Mouse (Mus musculus) heart, embryonic 12.5 days (tissue): ENCODE measurements around the gene BC005561. TPM values are rescaled to one million over a fixed set of nuclear protein-coding genes. Genes with fewer than 3 reads are reported as not detected.

Source experiments
- ATAC-seq: fragments of 200-750 bp; cut with Nextera tagmentation; 2 replicates; pipeline ENCODE4 v1.8.0; 2017; ENCODE audit warnings: moderate TSS enrichment, moderate library complexity; ENCODE audit not compliant: insufficient number of reproducible peaks, low FRiP score
- H3K27ac ChIP-seq: fragments of 300-500 bp; sonication (generic); 2 replicates; pipeline ENCODE4 v1.5.1; 2016; ENCODE audit warnings: mild to moderate bottlenecking, moderate library complexity; ENCODE audit not compliant: poor library complexity, severe bottlenecking
- H3K27me3 ChIP-seq: fragments of 300-500 bp; sonication (generic); replicated peaks from 2 replicates; pipeline ENCODE4 v1.6.1; 2016; ENCODE audit warnings: mild to moderate bottlenecking, moderate library complexity
- H3K36me3 ChIP-seq: fragments of 300-500 bp; sonication (generic); 2 replicates; pipeline ENCODE4 v1.6.1; 2016; ENCODE audit warnings: mild to moderate bottlenecking, moderate library complexity
- H3K4me1 ChIP-seq: fragments of 300-500 bp; sonication (generic); replicated peaks from 2 replicates; pipeline ENCODE4 v1.6.1; 2016; ENCODE audit warnings: mild to moderate bottlenecking
- H3K4me2 ChIP-seq: fragments of 300-500 bp; sonication (generic); 2 replicates; pipeline ENCODE4 v1.6.1; 2016; ENCODE audit warnings: mild to moderate bottlenecking, moderate library complexity
- H3K4me3 ChIP-seq: fragments of 300-500 bp; sonication (generic); 2 replicates; pipeline ENCODE4 v1.5.1; 2016; ENCODE audit warnings: mild to moderate bottlenecking
- H3K9ac ChIP-seq: fragments of 300-500 bp; sonication (generic); 2 replicates; pipeline ENCODE4 v1.6.1; 2016; ENCODE audit warnings: mild to moderate bottlenecking, moderate library complexity
- H3K9me3 ChIP-seq: fragments of 300-500 bp; sonication (generic); replicated peaks from 2 replicates; pipeline ENCODE4 v1.6.1; 2016; ENCODE audit warnings: mild to moderate bottlenecking, moderate library complexity
- WGBS: fragments of 180-500 bp; shearing (Covaris S2); methylation state at CpG from one replicate; pipeline ENCODE4 v1.1.7; 2016; 5-methylcytosine and 5-hydroxymethylcytosine counted together
- polyA plus RNA-seq: library from polyadenylated mRNA; unstranded; fragments of >200 nt; fragmentation: Nextera tagmentation; extraction: Ambion mirVana; gene quantifications from 2 replicates; pipeline ENCODE4 v1.2.1, GENCODE M21; 2016

BC005561 gene
- 8.4 and 8.6 TPM in 2 replicates for polyA plus RNA-seq

- peak within 1 kb of the TSS; percentile 83 for H3K4me2 ChIP-seq
- H3K4me3 ChIP-seq, result peak within 1 kb of the TSS; percentile 79
- ATAC-seq, result peak; percentile 92
- H3K4me1 ChIP-seq, result peaks cover 10% of the 10 kb centered on the region
- H3K9me3 ChIP-seq, result no peaks in the 10 kb centered on the region
- WGBS, result under 1% methylated on average over 44 of the region's 83 CpGs
- H3K27me3 ChIP-seq, result no peaks in the 10 kb centered on the region
- peak within 1 kb of the TSS; percentile 86 for H3K9ac ChIP-seq
- peak within 1 kb of the TSS; percentile 89 for H3K27ac ChIP-seq
- peaks cover 22% of the 10 kb centered on the region for H3K36me3 ChIP-seq
These were observed at the start of gene BC005561 for GRCm38 (mm10) chr5:104508195-104508891. TSS of gene BC005561 (plus strand) at chr5:104508352.

- Histone ChIP-seq H3K9ac (peak within 1 kb of the TSS; percentile 97), H3K4me1 (peaks cover 13% of the 10 kb centered on the region), H3K4me2 (peak within 1 kb of the TSS; percentile 88), H3K9me3 (no peaks in the 10 kb centered on the region), H3K27me3 (no peaks in the 10 kb centered on the region), H3K36me3 (peaks cover 9% of the 10 kb centered on the region; the same call in 1 of the 2 replicates), H3K4me3 (peak within 1 kb of the TSS; percentile 89), H3K27ac (peak within 1 kb of the TSS; percentile 91)
- ATAC-seq, result peak; percentile 91
- WGBS, result 10% methylated on average over 46 of the region's 46 CpGs
These were observed 49.1 kb upstream of the BC005561 start, which contains the start of gene Pkd2 for GRCm38 (mm10) chr5:104458832-104459705. TSS of gene Pkd2 (plus strand) at chr5:104459450.

DNA sequence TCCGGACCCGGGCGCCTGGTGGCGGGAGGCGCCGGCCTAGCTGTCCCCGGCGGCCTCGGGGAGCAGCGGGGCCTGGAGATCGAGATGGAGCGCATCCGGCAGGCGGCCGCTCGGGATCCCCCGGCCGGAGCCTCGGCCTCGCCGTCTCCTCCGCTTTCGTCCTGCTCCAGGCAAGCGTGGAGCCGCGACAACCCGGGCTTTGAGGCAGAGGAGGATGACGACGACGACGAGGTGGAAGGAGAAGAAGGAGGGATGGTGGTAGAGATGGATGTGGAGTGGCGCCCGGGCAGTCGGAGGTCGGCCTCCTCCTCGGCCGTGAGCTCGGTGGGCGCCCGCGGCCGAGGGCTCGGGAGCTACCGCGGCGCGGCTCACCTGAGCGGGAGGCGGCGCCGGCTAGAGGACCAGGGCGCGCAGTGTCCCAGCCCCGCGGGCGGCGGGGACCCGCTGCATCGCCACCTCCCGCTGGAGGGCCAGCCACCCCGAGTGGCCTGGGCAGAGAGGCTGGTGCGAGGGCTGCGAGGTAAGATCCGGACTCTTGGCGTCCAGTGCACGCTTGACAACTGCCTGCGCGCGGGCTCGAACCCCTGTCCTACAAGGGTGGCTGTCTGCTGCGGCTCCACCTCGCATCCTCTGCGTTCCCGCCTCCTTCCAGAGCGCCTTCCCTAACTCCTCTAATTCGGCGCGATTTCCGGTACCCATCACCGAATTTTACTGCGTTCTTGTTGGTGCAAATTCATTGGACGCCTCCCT is 48.3 kb upstream of the BC005561 start:
- peaks cover 13% of the 10 kb centered on the region for H3K4me1 ChIP-seq
- peak overlapping the region; percentile 91 for H3K27ac ChIP-seq
- no peaks in the 10 kb centered on the region for H3K9me3 ChIP-seq
- H3K4me3 ChIP-seq, result peak overlapping the region; percentile 89
- peaks cover 13% of the 10 kb centered on the region; the same call in 1 of the 2 replicates for H3K36me3 ChIP-seq
- ATAC-seq, result peak; percentile 80
- peak overlapping the region; percentile 97 for H3K9ac ChIP-seq
- no peaks in the 10 kb centered on the region for H3K27me3 ChIP-seq
- peak overlapping the region; percentile 88 for H3K4me2 ChIP-seq
- WGBS, result under 1% methylated on average over 74 of the region's 82 CpGs

- no peak for ATAC-seq
- H3K4me3 ChIP-seq, result peak overlapping the region; percentile 89
- H3K4me2 ChIP-seq, result peak overlapping the region; percentile 88
- no peaks in the 10 kb centered on the region for H3K27me3 ChIP-seq
- peaks cover 13% of the 10 kb centered on the region for H3K4me1 ChIP-seq
- H3K27ac ChIP-seq, result peak overlapping the region; percentile 91
- no peaks in the 10 kb centered on the region for H3K9me3 ChIP-seq
- peak overlapping the region; percentile 97 for H3K9ac ChIP-seq
- peaks cover 19% of the 10 kb centered on the region for H3K36me3 ChIP-seq
- WGBS, result 36% methylated on average over 3 of the region's 3 CpGs
These were observed 47.7 kb upstream of the BC005561 start for GRCm38 (mm10) chr5:104460456-104460838.

GRCm38 (mm10) chr5:104460856-104461255 is 47.3 kb upstream of the BC005561 start:
- Histone ChIP-seq H3K27ac (no peak overlapping the region), H3K36me3 (peaks cover 23% of the 10 kb centered on the region), H3K4me2 (peak overlapping the region; percentile 88), H3K4me3 (peak overlapping the region; percentile 89), H3K4me1 (peaks cover 13% of the 10 kb centered on the region), H3K9me3 (no peaks in the 10 kb centered on the region), H3K27me3 (no peaks in the 10 kb centered on the region), H3K9ac (peak overlapping the region; percentile 97; the same call in 1 of the 2 replicates)
- WGBS, result 53% methylated on average over 6 of the region's 7 CpGs
- ATAC-seq, result no peak

DNA sequence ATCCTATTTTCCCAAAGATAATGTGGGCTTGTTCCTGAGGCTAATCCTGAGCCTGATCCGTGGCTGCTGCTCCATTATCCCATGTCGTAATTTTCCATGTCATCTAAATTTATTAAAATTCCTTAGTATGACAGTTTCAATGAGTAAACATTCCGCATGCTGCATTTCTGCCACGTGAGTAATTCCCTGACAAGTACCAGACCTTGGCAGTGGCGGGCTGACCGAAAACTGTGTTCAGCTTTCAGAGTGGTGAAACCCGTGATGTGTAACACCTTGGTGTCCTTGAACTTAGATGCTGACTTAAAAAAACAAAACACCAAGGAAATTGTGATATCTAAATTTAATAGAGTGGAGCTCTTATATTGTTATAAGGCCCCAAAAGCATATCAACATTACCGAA is 42.9 kb upstream of the BC005561 start:
- ATAC-seq, result no peak
- no peaks in the 10 kb centered on the region for H3K9me3 ChIP-seq
- WGBS, result 78% methylated on average over 8 of the region's 8 CpGs
- no peak overlapping the region for H3K27ac ChIP-seq
- peaks cover 51% of the 10 kb centered on the region for H3K36me3 ChIP-seq
- H3K4me2 ChIP-seq, result no peak overlapping the region
- H3K27me3 ChIP-seq, result no peaks in the 10 kb centered on the region
- H3K9ac ChIP-seq, result no peak overlapping the region
- peaks cover 7% of the 10 kb centered on the region for H3K4me1 ChIP-seq
- no peak overlapping the region for H3K4me3 ChIP-seq

GRCm38 (mm10) chr5:104465731-104466130 is 42.4 kb upstream of the BC005561 start:
- Histone ChIP-seq H3K4me3 (no peak overlapping the region), H3K9ac (no peak overlapping the region), H3K36me3 (peaks cover 54% of the 10 kb centered on the region), H3K27me3 (no peaks in the 10 kb centered on the region), H3K27ac (no peak overlapping the region), H3K4me2 (no peak overlapping the region), H3K4me1 (peaks cover 4% of the 10 kb centered on the region), H3K9me3 (no peaks in the 10 kb centered on the region)
- WGBS, result 88% methylated on average over 12 of the region's 12 CpGs
- ATAC-seq, result no peak

DNA sequence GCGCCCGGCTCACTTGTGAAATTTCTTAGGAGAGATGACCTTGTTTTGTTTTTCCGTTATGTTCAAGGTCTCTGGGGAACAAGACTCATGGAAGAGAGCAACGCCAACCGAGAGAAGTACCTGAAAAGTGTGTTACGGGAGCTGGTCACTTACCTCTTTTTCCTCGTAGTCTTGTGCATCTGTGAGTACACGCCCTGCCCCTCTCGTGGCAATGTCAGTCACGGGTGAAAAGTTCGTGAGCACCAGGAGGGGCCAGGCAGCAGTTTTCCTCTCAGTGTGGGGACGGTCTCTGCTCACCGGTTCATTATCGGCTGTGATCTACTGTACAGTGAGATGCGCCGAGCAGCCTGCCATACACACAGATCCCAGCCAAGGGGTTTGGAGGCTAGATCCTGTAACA is 41.3 kb upstream of the BC005561 start:
- Histone ChIP-seq H3K9me3 (no peaks in the 10 kb centered on the region), H3K9ac (no peak overlapping the region), H3K4me1 (no peaks in the 10 kb centered on the region), H3K27ac (no peak overlapping the region), H3K4me3 (no peak overlapping the region), H3K27me3 (no peaks in the 10 kb centered on the region), H3K4me2 (no peak overlapping the region), H3K36me3 (peaks cover 63% of the 10 kb centered on the region)
- no peak for ATAC-seq
- WGBS, result 89% methylated on average over 16 of the region's 16 CpGs

- no peaks in the 10 kb centered on the region for H3K4me1 ChIP-seq
- no peak for ATAC-seq
- no peak overlapping the region for H3K4me3 ChIP-seq
- H3K9me3 ChIP-seq, result no peaks in the 10 kb centered on the region
- peaks cover 73% of the 10 kb centered on the region for H3K36me3 ChIP-seq
- H3K27ac ChIP-seq, result no peak overlapping the region
- H3K9ac ChIP-seq, result no peak overlapping the region
- 84% methylated on average over 5 of the region's 5 CpGs for WGBS
- H3K4me2 ChIP-seq, result no peak overlapping the region
- no peaks in the 10 kb centered on the region for H3K27me3 ChIP-seq
These were observed 39.6 kb upstream of the BC005561 start for GRCm38 (mm10) chr5:104468586-104468985.

DNA sequence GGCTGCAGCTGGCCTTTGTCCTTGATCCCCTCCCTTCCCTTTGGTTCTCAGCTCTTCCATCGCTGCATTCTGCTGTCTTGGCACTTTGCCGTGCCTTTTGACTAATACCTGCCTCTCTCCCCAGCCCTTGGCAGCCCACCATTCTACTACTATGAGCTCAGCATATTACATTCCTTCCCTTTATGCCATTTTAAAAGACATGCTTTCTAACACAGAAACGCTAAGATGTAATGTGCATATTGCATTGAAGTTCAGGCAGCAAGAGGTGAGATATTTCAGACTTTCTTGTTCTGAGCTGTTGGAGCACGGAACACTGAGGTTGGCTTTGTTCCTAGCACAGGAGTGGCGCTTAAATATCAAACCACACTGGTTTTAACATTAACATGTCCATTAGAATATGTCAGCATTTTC is 37.2 kb upstream of the BC005561 start:
- Histone ChIP-seq H3K4me3 (no peak overlapping the region), H3K9ac (no peak overlapping the region), H3K27me3 (no peaks in the 10 kb centered on the region), H3K36me3 (peaks cover 55% of the 10 kb centered on the region), H3K4me2 (no peak overlapping the region), H3K4me1 (no peaks in the 10 kb centered on the region), H3K9me3 (no peaks in the 10 kb centered on the region), H3K27ac (no peak overlapping the region)
- no peak for ATAC-seq
- 88% methylated on average over 5 of the region's 5 CpGs for WGBS
